Mouse (Mus musculus) small intestine, adult 2 months (tissue): Measurements from ENCODE around the gene Slc35d2. TPM values are rescaled to one million over a fixed set of nuclear protein-coding genes. Genes with fewer than 3 reads are reported as not detected.

Experiments
- H3K27ac ChIP-seq: fragments of 200-500 bp; 2 replicates; pipeline ENCODE4 v1.5.1; 2012; ENCODE audit warnings: low read depth, low read length, control low read depth, inconsistent platforms; ENCODE audit not compliant: insufficient read depth
- H3K27me3 ChIP-seq: fragments of 200-500 bp; 2 replicates; pipeline ENCODE4 v1.6.1; 2012; ENCODE audit warnings: mild to moderate bottlenecking, moderate library complexity, low read length, inconsistent platforms; ENCODE audit not compliant: control insufficient read depth, insufficient read depth
- H3K36me3 ChIP-seq: fragments of 200-500 bp; 2 replicates; pipeline ENCODE4 v1.6.1; 2012; ENCODE audit warnings: mild to moderate bottlenecking, low read length, control low read depth, inconsistent platforms; ENCODE audit not compliant: control insufficient read depth, insufficient read depth
- H3K4me1 ChIP-seq: fragments of 200-500 bp; 2 replicates; pipeline ENCODE4 v1.6.1; 2012; ENCODE audit warnings: low read length, inconsistent platforms, mixed read lengths; ENCODE audit not compliant: control insufficient read depth, insufficient read depth, insufficient read length
- H3K4me3 ChIP-seq: fragments of 200-500 bp; 2 replicates; pipeline ENCODE4 v1.5.1; 2012; ENCODE audit warnings: low read depth, mild to moderate bottlenecking, control low read depth, inconsistent platforms, low read length, moderate library complexity
- CTCF ChIP-seq: fragments of 200-500 bp; IDR thresholded peaks from 2 replicates; pipeline ENCODE4 v1.5.1; 2012; ENCODE audit warnings: low read depth, mild to moderate bottlenecking, control low read depth, inconsistent platforms, low read length, moderate library complexity, mixed read lengths; ENCODE audit not compliant: insufficient replicate concordance, insufficient read length; ENCODE audit errors: extremely low read depth
- POLR2A ChIP-seq: fragments of 200-500 bp; IDR thresholded peaks from 2 replicates; pipeline ENCODE4 v1.6.1; 2012; ENCODE audit warnings: low read depth, mild to moderate bottlenecking, control low read depth, inconsistent platforms, low read length, moderate library complexity
- WGBS: fragments of 180-500 bp; shearing (Covaris S2); methylation state at CpG from one replicate; pipeline ENCODE4 v1.1.7; 2018; 5-methylcytosine and 5-hydroxymethylcytosine counted together
- polyA plus RNA-seq: library from polyadenylated mRNA; depleted of rRNA; stranded (reverse); fragments of >200 nt; gene quantifications from 2 replicates; pipeline ENCODE4 v1.2.3, GENCODE M21; 2012

The Slc35d2 gene
- polyA plus RNA-seq, 1 experiment = 7.1 TPM

- no peaks in the 10 kb centered on the region for H3K27me3 ChIP-seq
- 83% methylated on average over 1 of the region's 1 CpGs for WGBS
- no peak for TF ChIP-seq POLR2A
- H3K27ac ChIP-seq = no peak overlapping the region
- peaks cover 2% of the 10 kb centered on the region; the same call in 1 of the 2 replicates for H3K4me1 ChIP-seq
- H3K4me3 ChIP-seq = no peak overlapping the region
- H3K36me3 ChIP-seq = peaks cover 14% of the 10 kb centered on the region
Measured at GRCm38 (mm10) chr13:64110421-64110820, 18.7 kb downstream of the Slc35d2 start.

DNA sequence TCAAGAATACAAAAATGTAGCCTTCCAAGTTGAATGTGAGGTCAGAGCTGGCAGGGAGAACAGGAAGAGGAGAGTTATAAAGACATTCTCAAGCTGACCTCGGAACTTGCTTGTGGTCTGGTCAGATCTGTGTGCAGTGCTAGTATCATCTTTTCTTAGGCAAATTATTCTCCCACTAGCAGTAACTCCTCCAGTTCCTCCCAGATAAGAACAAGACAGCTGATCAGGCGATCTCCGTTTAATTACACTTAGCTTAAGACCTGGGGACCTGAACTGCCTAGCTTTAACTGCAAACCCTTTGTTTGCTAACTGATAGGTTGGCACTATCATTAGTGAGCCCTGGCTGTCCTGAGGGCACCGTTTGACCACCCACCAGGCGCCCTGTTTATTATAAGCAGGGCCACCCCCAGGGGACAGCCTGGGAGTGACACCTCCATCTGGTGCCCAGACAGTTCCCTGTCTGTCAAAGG is 20.8 kb downstream of the Slc35d2 start:
- peaks cover 2% of the 10 kb centered on the region; the same call in 1 of the 2 replicates for H3K4me1 ChIP-seq
- H3K27ac ChIP-seq = no peak overlapping the region
- H3K27me3 ChIP-seq = no peaks in the 10 kb centered on the region
- WGBS = 28% methylated on average over 5 of the region's 5 CpGs
- peaks cover 20% of the 10 kb centered on the region for H3K36me3 ChIP-seq
- no peak for TF ChIP-seq CTCF
- no peak for TF ChIP-seq POLR2A
- H3K4me3 ChIP-seq = no peak overlapping the region

DNA sequence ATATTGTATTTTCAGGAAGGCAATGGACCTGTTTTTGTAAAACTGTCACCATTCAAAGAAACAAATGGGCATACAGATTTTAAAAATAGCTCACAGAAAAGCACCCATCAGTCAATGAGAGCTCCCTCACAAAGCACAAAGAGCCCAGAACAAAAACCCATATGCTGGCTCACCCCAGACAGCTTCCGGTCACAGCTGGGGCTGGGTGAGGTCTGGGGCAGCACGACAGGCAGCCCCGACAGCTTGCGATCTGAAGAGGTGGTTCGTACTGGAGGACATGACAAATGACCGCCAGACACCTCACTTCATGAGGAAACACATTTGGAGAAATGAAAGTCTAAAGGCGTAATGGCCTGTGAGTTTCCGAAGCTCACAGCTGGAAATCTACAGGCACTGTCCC is 21.6 kb downstream of the Slc35d2 start:
- Histone ChIP-seq H3K4me1 (peaks cover 5% of the 10 kb centered on the region; the same call in 1 of the 2 replicates), H3K4me3 (no peak overlapping the region), H3K27me3 (no peaks in the 10 kb centered on the region), H3K27ac (no peak overlapping the region), H3K36me3 (peaks cover 20% of the 10 kb centered on the region)
- 78% methylated on average over 8 of the region's 8 CpGs for WGBS
- TF ChIP-seq POLR2A (no peak), CTCF (no peak)

DNA sequence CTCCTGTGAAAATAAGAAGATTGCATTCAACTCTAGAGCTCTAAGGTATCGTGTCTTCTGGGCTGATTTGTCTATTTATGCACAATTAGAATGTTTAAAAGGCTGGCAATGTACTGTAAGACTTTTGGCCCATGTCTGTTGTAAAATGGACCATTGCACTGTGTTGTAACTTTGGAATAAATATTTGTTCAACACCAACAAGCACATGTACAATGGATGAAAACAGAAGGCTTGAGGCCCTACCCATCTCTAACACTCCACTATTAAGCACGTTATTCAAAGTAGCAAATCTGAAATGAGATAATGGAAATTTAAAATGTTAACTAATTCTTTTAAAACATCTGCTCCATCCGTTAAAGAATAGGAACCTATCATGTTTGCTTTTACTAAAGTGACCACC is 22.1 kb downstream of the Slc35d2 start:
- 70% methylated on average over 3 of the region's 3 CpGs for WGBS
- Histone ChIP-seq H3K4me1 (peaks cover 5% of the 10 kb centered on the region; the same call in 1 of the 2 replicates), H3K36me3 (peaks cover 20% of the 10 kb centered on the region), H3K27me3 (no peaks in the 10 kb centered on the region), H3K4me3 (no peak overlapping the region), H3K27ac (no peak overlapping the region)
- TF ChIP-seq POLR2A (no peak), CTCF (no peak)

DNA sequence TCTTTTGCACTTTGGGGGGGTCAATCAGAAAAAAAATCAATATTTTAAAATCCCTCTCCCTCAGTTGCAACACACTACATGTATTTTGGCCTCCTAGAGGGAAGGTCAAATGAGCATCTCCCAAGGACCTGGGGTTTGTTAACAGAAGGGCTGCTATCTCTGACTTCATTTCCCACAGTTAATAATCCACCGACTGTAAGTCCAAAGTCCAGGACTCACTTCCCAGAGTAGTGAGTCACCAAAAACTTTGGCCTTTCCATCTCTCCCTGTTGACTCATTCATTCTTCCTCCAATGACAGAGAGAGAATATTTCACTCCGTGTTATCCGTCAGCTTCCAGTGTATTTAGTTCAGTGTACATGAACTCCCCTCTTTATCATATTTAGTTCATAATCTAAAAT is 23.5 kb downstream of the Slc35d2 start:
- Histone ChIP-seq H3K36me3 (peaks cover 17% of the 10 kb centered on the region), H3K4me1 (peaks cover 5% of the 10 kb centered on the region; the same call in 1 of the 2 replicates), H3K27me3 (no peaks in the 10 kb centered on the region), H3K27ac (no peak overlapping the region), H3K4me3 (no peak overlapping the region)
- TF ChIP-seq POLR2A (no peak), CTCF (no peak)
- 25% methylated on average over 3 of the region's 3 CpGs for WGBS

- Histone ChIP-seq H3K27ac (no peak overlapping the region), H3K4me3 (no peak overlapping the region), H3K36me3 (peaks cover 11% of the 10 kb centered on the region), H3K4me1 (peaks cover 2% of the 10 kb centered on the region; the same call in 1 of the 2 replicates), H3K27me3 (no peaks in the 10 kb centered on the region)
- WGBS = 72% methylated on average over 3 of the region's 3 CpGs
- no peak for TF ChIP-seq POLR2A
- peak; percentile 45; the same call in 1 of the 2 replicates for TF ChIP-seq CTCF
Measured at GRCm38 (mm10) chr13:64100186-64100585, 29.0 kb downstream of the Slc35d2 start.

- peaks cover 2% of the 10 kb centered on the region; the same call in 1 of the 2 replicates for H3K4me1 ChIP-seq
- WGBS = 83% methylated on average over 9 of the region's 9 CpGs
- H3K36me3 ChIP-seq = peaks cover 5% of the 10 kb centered on the region
- TF ChIP-seq POLR2A = no peak
- TF ChIP-seq CTCF = peak; percentile 53; the same call in 1 of the 2 replicates
- no peak overlapping the region for H3K27ac ChIP-seq
- H3K4me3 ChIP-seq = no peak overlapping the region
- no peaks in the 10 kb centered on the region for H3K27me3 ChIP-seq
Measured at GRCm38 (mm10) chr13:64098992-64099391, 30.2 kb downstream of the Slc35d2 start.
